Mouse (Mus musculus) lung, postnatal 14 days (tissue): ENCODE data around the gene Cfap157.

ENCODE experiments used
- DNase-seq: peaks from one replicate; pipeline ENCODE4 v3.0.0; 2021

Gene Cfap157

GRCm38 (mm10) chr2:32784048-32784681 lies at the start of gene Cfap157:
Cfap157 (minus strand) TSS chr2:32784428.
- peak; percentile 30 for DNase-seq

GRCm38 (mm10) chr2:32828979-32829676 lies 44.9 kb upstream of the Cfap157 start:
- DNase-seq = no peak

- DNase-seq = no peak
Observed at GRCm38 (mm10) chr2:32825796-32826195, 41.6 kb upstream of the Cfap157 start.

- DNase-seq = no peak
Observed at GRCm38 (mm10) chr2:32824778-32825177, 40.5 kb upstream of the Cfap157 start.

GRCm38 (mm10) chr2:32824181-32824580 lies 40.0 kb upstream of the Cfap157 start:
- DNase-seq = no peak

- DNase-seq = no peak
Observed at GRCm38 (mm10) chr2:32823579-32824154, 39.4 kb upstream of the Cfap157 start.

- DNase-seq = no peak
Observed at GRCm38 (mm10) chr2:32823153-32823552, 38.9 kb upstream of the Cfap157 start.

GRCm38 (mm10) chr2:32822643-32823042 lies 38.4 kb upstream of the Cfap157 start:
- DNase-seq = no peak

GRCm38 (mm10) chr2:32821041-32821802 lies 37.0 kb upstream of the Cfap157 start:
- DNase-seq = peak; percentile 61

- DNase-seq = no peak
Observed at GRCm38 (mm10) chr2:32818208-32818607, 34.0 kb upstream of the Cfap157 start.

- no peak for DNase-seq
Observed at GRCm38 (mm10) chr2:32817589-32817988, 33.4 kb upstream of the Cfap157 start.

- DNase-seq = peak; percentile 29
Observed at GRCm38 (mm10) chr2:32816946-32817581, 32.8 kb upstream of the Cfap157 start.

- DNase-seq = no peak
Observed at GRCm38 (mm10) chr2:32816497-32816896, 32.3 kb upstream of the Cfap157 start.

GRCm38 (mm10) chr2:32811959-32812358 lies 27.7 kb upstream of the Cfap157 start:
- DNase-seq = no peak

- DNase-seq = no peak
Observed at GRCm38 (mm10) chr2:32808816-32809566, 24.8 kb upstream of the Cfap157 start.

- no peak for DNase-seq
Observed at GRCm38 (mm10) chr2:32798251-32798962, 14.2 kb upstream of the Cfap157 start.

- DNase-seq = no peak
Observed at GRCm38 (mm10) chr2:32795748-32796418, 11.7 kb upstream of the Cfap157 start.

GRCm38 (mm10) chr2:32791297-32791696 lies 7.1 kb upstream of the Cfap157 start:
- peak; percentile 68 for DNase-seq

- no peak for DNase-seq
Observed at GRCm38 (mm10) chr2:32788581-32788980, 4.4 kb upstream of the Cfap157 start.

- peak; percentile 49 for DNase-seq
Observed at GRCm38 (mm10) chr2:32787176-32787575, 2.9 kb upstream of the Cfap157 start.

GRCm38 (mm10) chr2:32781710-32782109 lies 2.5 kb downstream of the Cfap157 start:
- DNase-seq = no peak
